Mouse (Mus musculus): ENCODE measurements around the gene Disp3.
A peak's percentile ranks its signal among the peaks of the same experiment; 100 is the strongest.

Gene Disp3

GRCm38 (mm10) chr4:148291080-148291479, 3.3 kb upstream of the Disp3 start:
- no peak for DNase-seq (ENCODE audit: inconsistent ontology term)

- DNase-seq (ENCODE audit: inconsistent ontology term): peak; percentile 94
Observed at GRCm38 (mm10) chr4:148288055-148288549, 337 bp upstream of the Disp3 start.

GRCm38 (mm10) chr4:148287041-148287440, 724 bp downstream of the Disp3 start:
- no peak for DNase-seq (ENCODE audit: inconsistent ontology term)

GRCm38 (mm10) chr4:148286226-148287031, 1.3 kb downstream of the Disp3 start:
- peak; percentile 56 for DNase-seq (ENCODE audit: inconsistent ontology term)

- no peak for DNase-seq (ENCODE audit: inconsistent ontology term)
Observed at GRCm38 (mm10) chr4:148284219-148284618, 3.5 kb downstream of the Disp3 start.

- no peak for DNase-seq (ENCODE audit: inconsistent ontology term)
Observed at GRCm38 (mm10) chr4:148276816-148277491, 10.8 kb downstream of the Disp3 start.

- no peak for DNase-seq (ENCODE audit: inconsistent ontology term)
Observed at GRCm38 (mm10) chr4:148274671-148275070, 13.1 kb downstream of the Disp3 start.

GRCm38 (mm10) chr4:148273229-148273628, 14.5 kb downstream of the Disp3 start:
- no peak for DNase-seq (ENCODE audit: inconsistent ontology term)

- no peak for DNase-seq (ENCODE audit: inconsistent ontology term)
Observed at GRCm38 (mm10) chr4:148271656-148272055, 16.1 kb downstream of the Disp3 start.

- no peak for DNase-seq (ENCODE audit: inconsistent ontology term)
Observed at GRCm38 (mm10) chr4:148266973-148267507, 20.7 kb downstream of the Disp3 start.

- no peak for DNase-seq (ENCODE audit: inconsistent ontology term)
Observed at GRCm38 (mm10) chr4:148259941-148260340, 27.8 kb downstream of the Disp3 start.

- no peak for DNase-seq (ENCODE audit: inconsistent ontology term)
Observed at GRCm38 (mm10) chr4:148249341-148249740, 38.4 kb downstream of the Disp3 start.

GRCm38 (mm10) chr4:148240387-148240786, 47.4 kb downstream of the Disp3 start:
- no peak for DNase-seq (ENCODE audit: inconsistent ontology term)

- no peak for DNase-seq (ENCODE audit: inconsistent ontology term)
Observed at GRCm38 (mm10) chr4:148239474-148240130, 48.2 kb downstream of the Disp3 start.

- no peak for DNase-seq (ENCODE audit: inconsistent ontology term)
Observed at GRCm38 (mm10) chr4:148238919-148239318, 48.8 kb downstream of the Disp3 start.

GRCm38 (mm10) chr4:148238218-148238617, 49.5 kb downstream of the Disp3 start:
- no peak for DNase-seq (ENCODE audit: inconsistent ontology term)

GRCm38 (mm10) chr4:148236664-148237063, 51.1 kb downstream of the Disp3 start:
- no peak for DNase-seq (ENCODE audit: inconsistent ontology term)

- DNase-seq (ENCODE audit: inconsistent ontology term): no peak
Observed at GRCm38 (mm10) chr4:148233061-148233460, 54.7 kb downstream of the Disp3 start.

- no peak for DNase-seq (ENCODE audit: inconsistent ontology term)
Observed at GRCm38 (mm10) chr4:148232615-148233014, 55.1 kb downstream of the Disp3 start.

GRCm38 (mm10) chr4:148232124-148232523, 55.6 kb downstream of the Disp3 start:
- no peak for DNase-seq (ENCODE audit: inconsistent ontology term)

- peak; percentile 66 for DNase-seq (ENCODE audit: inconsistent ontology term)
Observed at GRCm38 (mm10) chr4:148229646-148230045, 58.1 kb downstream of the Disp3 start.

GRCm38 (mm10) chr4:148222983-148223382, 64.8 kb downstream of the Disp3 start:
- no peak for DNase-seq (ENCODE audit: inconsistent ontology term)

All from Muller cell, postnatal 12 days (primary cell).